Mouse (Mus musculus) forebrain, embryonic 11.5 days (tissue): ENCODE results near the gene Zfp42. TPM values are rescaled to one million over a fixed set of nuclear protein-coding genes. Genes with fewer than 3 reads are reported as not detected.

Source experiments
- ATAC-seq: fragments of 200-750 bp; cut with Nextera tagmentation; replicated peaks from 2 replicates; pipeline ENCODE4 v1.8.0; 2017; ENCODE audit warnings: moderate TSS enrichment; ENCODE audit not compliant: low FRiP score
- DNase-seq: peaks from one replicate; pipeline ENCODE4 v3.0.0-alpha.2; 2017; ENCODE audit warnings: low spot score
- H3K27ac ChIP-seq: fragments of 300-500 bp; sonication (generic); 2 replicates; pipeline ENCODE4 v1.5.1; 2014; ENCODE audit warnings: low read depth, low read length
- H3K27me3 ChIP-seq: fragments of 300-500 bp; sonication (generic); 2 replicates; pipeline ENCODE4 v1.6.1; 2014; ENCODE audit warnings: mild to moderate bottlenecking, low read length, mixed read lengths; ENCODE audit not compliant: control insufficient read depth, insufficient read depth
- H3K36me3 ChIP-seq: fragments of 300-500 bp; sonication (generic); 2 replicates; pipeline ENCODE4 v1.6.1; 2014; ENCODE audit warnings: mild to moderate bottlenecking, low read length, moderate library complexity, mixed read lengths; ENCODE audit not compliant: control insufficient read depth, insufficient read depth
- H3K4me1 ChIP-seq: fragments of 300-500 bp; sonication (generic); replicated peaks from 2 replicates; pipeline ENCODE4 v1.6.1; 2014; ENCODE audit warnings: low read length, mixed read lengths; ENCODE audit not compliant: control insufficient read depth, insufficient read depth
- H3K4me2 ChIP-seq: fragments of 300-500 bp; sonication (generic); 2 replicates; pipeline ENCODE4 v1.6.1; 2014; ENCODE audit warnings: low read depth, mild to moderate bottlenecking, low read length, moderate library complexity, mixed read lengths; ENCODE audit not compliant: severe bottlenecking
- H3K4me3 ChIP-seq: fragments of 300-500 bp; sonication (generic); 2 replicates; pipeline ENCODE4 v1.5.1; 2014; ENCODE audit warnings: low read depth, low read length
- H3K9ac ChIP-seq: fragments of 300-500 bp; sonication (generic); 2 replicates; pipeline ENCODE4 v1.6.1; 2014; ENCODE audit warnings: low read length
- H3K9me3 ChIP-seq: fragments of 300-500 bp; sonication (generic); 2 replicates; pipeline ENCODE4 v1.6.1; 2016; ENCODE audit warnings: low read length, mixed read lengths; ENCODE audit not compliant: control insufficient read depth
- WGBS: fragments of 180-500 bp; shearing (Covaris S2); extraction: QIAGEN DNeasy Blood & Tissue Kit; methylation state at CpG from one replicate; pipeline ENCODE4 v1.1.7; 2014; 5-methylcytosine and 5-hydroxymethylcytosine counted together
- polyA plus RNA-seq: library from polyadenylated mRNA; unstranded; fragments of >200 nt; fragmentation: Nextera tagmentation; extraction: Ambion mirVana; gene quantifications from 2 replicates; pipeline ENCODE4 v1.2.1, GENCODE M21; 2014

The Zfp42 gene
- polyA plus RNA-seq, 1 experiment from 2014 or later, result not detected

- Histone ChIP-seq H3K4me2 (no peak overlapping the region), H3K4me1 (no peaks in the 10 kb centered on the region), H3K36me3 (no peaks in the 10 kb centered on the region), H3K27ac (no peak overlapping the region), H3K9me3 (no peaks in the 10 kb centered on the region), H3K4me3 (no peak overlapping the region), H3K9ac (no peak overlapping the region), H3K27me3 (no peaks in the 10 kb centered on the region)
- DNase-seq (no peak), ATAC-seq (no peak)
- WGBS, result 81% methylated on average over 5 of the region's 5 CpGs
These were observed 14.0 kb upstream of the Zfp42 start for GRCm38 (mm10) chr8:43320771-43321170.

- H3K4me1 ChIP-seq, result no peaks in the 10 kb centered on the region
- H3K27ac ChIP-seq, result no peak overlapping the region
- WGBS, result 82% methylated on average over 2 of the region's 2 CpGs
- no peaks in the 10 kb centered on the region for H3K9me3 ChIP-seq
- no peak overlapping the region for H3K4me2 ChIP-seq
- ATAC-seq (no peak), DNase-seq (no peak)
- H3K4me3 ChIP-seq, result no peak overlapping the region
- no peaks in the 10 kb centered on the region for H3K27me3 ChIP-seq
- no peak overlapping the region for H3K9ac ChIP-seq
- no peaks in the 10 kb centered on the region for H3K36me3 ChIP-seq
These were observed 1.4 kb upstream of the Zfp42 start for GRCm38 (mm10) chr8:43308213-43308612.

GRCm38 (mm10) chr8:43305676-43306075, 1.1 kb downstream of the Zfp42 start:
- WGBS, result 97% methylated on average over 14 of the region's 14 CpGs
- Histone ChIP-seq H3K27ac (no peak overlapping the region), H3K9me3 (no peaks in the 10 kb centered on the region), H3K9ac (no peak overlapping the region), H3K4me3 (no peak overlapping the region), H3K36me3 (no peaks in the 10 kb centered on the region), H3K4me2 (no peak overlapping the region), H3K27me3 (no peaks in the 10 kb centered on the region), H3K4me1 (no peaks in the 10 kb centered on the region)
- ATAC-seq, result no peak
- no peak for DNase-seq

GRCm38 (mm10) chr8:43299796-43300195, 7.0 kb downstream of the Zfp42 start:
- DNase-seq (no peak), ATAC-seq (no peak)
- H3K9me3 ChIP-seq, result no peaks in the 10 kb centered on the region
- no peak overlapping the region for H3K27ac ChIP-seq
- no peaks in the 10 kb centered on the region for H3K27me3 ChIP-seq
- H3K4me2 ChIP-seq, result no peak overlapping the region
- no peak overlapping the region for H3K4me3 ChIP-seq
- no peaks in the 10 kb centered on the region for H3K4me1 ChIP-seq
- 74% methylated on average over 5 of the region's 5 CpGs for WGBS
- no peak overlapping the region for H3K9ac ChIP-seq
- no peaks in the 10 kb centered on the region for H3K36me3 ChIP-seq

GRCm38 (mm10) chr8:43295826-43296225, 11.0 kb downstream of the Zfp42 start:
- no peak overlapping the region for H3K9ac ChIP-seq
- no peaks in the 10 kb centered on the region for H3K9me3 ChIP-seq
- WGBS, result 94% methylated on average over 21 of the region's 21 CpGs
- H3K27ac ChIP-seq, result no peak overlapping the region
- ATAC-seq, result no peak
- no peaks in the 10 kb centered on the region for H3K36me3 ChIP-seq
- H3K4me3 ChIP-seq, result no peak overlapping the region
- H3K27me3 ChIP-seq, result no peaks in the 10 kb centered on the region
- no peak for DNase-seq
- no peaks in the 10 kb centered on the region for H3K4me1 ChIP-seq
- no peak overlapping the region for H3K4me2 ChIP-seq

- no peak overlapping the region for H3K4me3 ChIP-seq
- H3K36me3 ChIP-seq, result no peaks in the 10 kb centered on the region
- no peaks in the 10 kb centered on the region for H3K4me1 ChIP-seq
- 87% methylated on average over 4 of the region's 4 CpGs for WGBS
- DNase-seq, result no peak
- H3K9ac ChIP-seq, result no peak overlapping the region
- no peak overlapping the region for H3K27ac ChIP-seq
- H3K27me3 ChIP-seq, result no peaks in the 10 kb centered on the region
- no peaks in the 10 kb centered on the region for H3K9me3 ChIP-seq
- ATAC-seq, result no peak
- H3K4me2 ChIP-seq, result no peak overlapping the region
These were observed 12.6 kb downstream of the Zfp42 start for GRCm38 (mm10) chr8:43294191-43294590.

GRCm38 (mm10) chr8:43290424-43291111, 16.2 kb downstream of the Zfp42 start:
- no peak overlapping the region for H3K4me2 ChIP-seq
- WGBS, result 86% methylated on average over 5 of the region's 5 CpGs
- H3K4me1 ChIP-seq, result no peaks in the 10 kb centered on the region
- no peak for DNase-seq
- no peak for ATAC-seq
- no peaks in the 10 kb centered on the region for H3K27me3 ChIP-seq
- H3K4me3 ChIP-seq, result no peak overlapping the region
- no peaks in the 10 kb centered on the region for H3K9me3 ChIP-seq
- H3K27ac ChIP-seq, result no peak overlapping the region
- no peaks in the 10 kb centered on the region for H3K36me3 ChIP-seq
- H3K9ac ChIP-seq, result no peak overlapping the region

GRCm38 (mm10) chr8:43289781-43290180, 17.0 kb downstream of the Zfp42 start:
- Histone ChIP-seq H3K27ac (no peak overlapping the region), H3K4me1 (no peaks in the 10 kb centered on the region), H3K36me3 (no peaks in the 10 kb centered on the region), H3K9ac (no peak overlapping the region), H3K4me2 (no peak overlapping the region), H3K4me3 (no peak overlapping the region), H3K9me3 (no peaks in the 10 kb centered on the region), H3K27me3 (no peaks in the 10 kb centered on the region)
- DNase-seq, result no peak
- WGBS, result 93% methylated on average over 5 of the region's 5 CpGs
- no peak for ATAC-seq

GRCm38 (mm10) chr8:43288840-43289239, 17.9 kb downstream of the Zfp42 start:
- Histone ChIP-seq H3K27me3 (no peaks in the 10 kb centered on the region), H3K4me1 (no peaks in the 10 kb centered on the region), H3K4me2 (no peak overlapping the region), H3K4me3 (no peak overlapping the region), H3K9ac (no peak overlapping the region), H3K36me3 (no peaks in the 10 kb centered on the region), H3K27ac (no peak overlapping the region), H3K9me3 (no peaks in the 10 kb centered on the region)
- DNase-seq (no peak), ATAC-seq (no peak)
- WGBS, result 95% methylated on average over 1 of the region's 1 CpGs
